Mouse (Mus musculus) colon, adult 2 months (tissue): ENCODE data around the gene AU022751. TPM values are rescaled to one million over a fixed set of nuclear protein-coding genes. Genes with fewer than 3 reads are reported as not detected.

Experiments
- polyA plus RNA-seq: library from polyadenylated mRNA; depleted of rRNA; stranded (reverse); fragments of >200 nt; gene quantifications from 2 replicates; pipeline ENCODE4 v1.2.3, GENCODE M21; 2012; rRNA removed

Gene AU022751
- not detected in 2 replicates for polyA plus RNA-seq

DNA sequence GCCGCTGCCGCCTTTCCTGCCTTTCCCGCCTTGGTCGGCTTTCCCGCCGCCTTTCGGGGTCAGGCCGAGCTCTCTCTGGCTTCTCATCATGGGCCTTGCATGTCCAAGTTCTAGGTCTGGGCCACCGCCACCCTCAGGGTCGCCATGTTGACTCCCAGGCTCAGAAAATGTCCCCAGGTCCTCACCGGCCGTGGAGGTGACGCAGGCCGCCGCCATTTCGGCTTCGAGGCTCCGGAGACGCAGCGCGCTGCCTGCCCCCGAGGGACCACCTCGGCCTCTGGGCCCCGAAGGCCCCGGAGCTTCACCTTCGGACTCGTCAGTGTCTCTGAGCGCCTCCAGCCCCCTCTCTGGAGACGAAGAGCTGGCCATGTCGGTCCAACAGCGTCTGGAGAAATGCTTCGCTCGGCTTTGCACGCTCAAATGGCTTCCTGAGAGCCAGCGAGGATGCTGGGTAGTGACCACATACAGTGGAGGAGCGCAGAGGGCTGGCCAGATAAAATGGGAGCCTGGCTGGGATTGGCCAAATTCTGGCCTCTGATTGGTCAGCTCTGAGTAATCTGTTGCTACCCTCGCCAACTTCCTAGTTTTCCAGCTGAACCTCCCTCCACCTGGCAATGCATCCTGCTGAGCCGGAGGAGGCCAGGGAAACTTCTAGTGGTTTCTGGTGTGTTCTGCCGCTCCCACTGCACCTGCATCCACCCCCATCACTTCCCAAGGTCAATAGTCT, at the start of gene AU022751:
Gene AU022751 (minus strand): TSS at position 466 of the 727 bp plus-strand sequence.

DNA sequence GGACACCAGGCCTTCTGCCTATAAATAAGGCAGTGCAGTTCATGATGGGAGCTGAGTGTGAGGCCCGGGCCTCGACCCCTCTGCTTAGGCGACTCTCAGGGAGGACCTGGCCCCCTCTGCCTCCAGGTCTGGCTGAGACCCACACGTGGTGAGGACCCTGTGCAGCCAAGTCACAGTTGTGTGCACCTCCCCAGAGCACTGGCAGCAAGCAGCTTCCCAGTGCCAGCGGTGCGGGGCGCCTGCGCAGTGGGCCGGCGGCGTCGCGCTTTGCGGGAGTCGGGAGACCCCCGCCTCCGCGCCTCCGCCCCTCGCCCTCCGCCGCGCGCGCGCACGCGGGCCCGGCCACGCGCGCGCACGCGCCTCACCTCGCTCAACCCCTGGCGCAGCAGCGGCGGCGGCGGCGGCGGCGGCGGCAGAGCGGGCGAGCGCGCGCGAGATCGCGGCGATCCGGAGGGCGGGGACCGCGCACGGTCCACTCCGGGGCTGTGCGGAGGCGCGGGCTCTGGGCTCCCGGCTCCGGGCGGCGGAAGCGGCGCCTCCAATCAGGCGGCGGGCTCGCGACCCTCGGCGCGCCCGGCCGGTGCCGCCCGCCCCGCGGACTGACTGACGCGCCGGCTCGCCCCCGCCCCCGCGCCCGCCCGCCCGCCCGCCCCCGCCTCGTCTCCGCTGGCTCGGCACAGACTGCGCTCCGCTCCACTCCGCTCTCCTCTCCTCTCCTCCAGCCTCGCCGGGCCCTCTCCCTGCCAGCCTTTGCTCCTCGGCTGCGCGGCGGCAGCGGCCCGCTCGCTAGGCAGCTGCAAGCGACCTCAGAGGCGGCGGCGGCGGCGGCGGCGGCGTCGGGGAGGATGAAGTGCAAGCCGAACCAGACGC, 35.9 kb downstream of the AU022751 start, which contains the start of gene Nudt11:
Gene Nudt11 (plus strand): TSS at position 388 of the 870 bp plus-strand sequence.

Other genes with a start within 250 kb of the AU022751 start
- gene Nudt11, start 36.0 kb downstream of the AU022751 start, polyA plus RNA-seq, result 0.44 and 0.66 TPM in 2 replicates
- gene Nudt10, start 89.6 kb upstream of the AU022751 start, polyA plus RNA-seq, result 0.46 and 0.78 TPM in 2 replicates
- gene Bmp15, start 237.3 kb upstream of the AU022751 start, polyA plus RNA-seq, result not detected in 2 replicates